8 mouse cellular contexts compared by ENCODE assay signal in genomic region chr13:92483348-92483747, GRCm38 (mm10). TPM values are rescaled to one million over a fixed set of nuclear protein-coding genes. Genes with fewer than 3 reads are reported as not detected.
A peak's percentile ranks its signal among the peaks of the same experiment; 100 is the strongest.
DNase-seq lines count a peak whose midpoint lies in the region; ATAC-seq lines count a peak whose summit lies in the region.

No protein-coding gene starts in this region.

- H3K36me3 ChIP-seq in embryonic facial prominence, embryonic 14.5 days (ENCODE audit: control insufficient read depth, insufficient read depth, low read length), result peaks cover 15% of the 10 kb centered on the region; the same call in 1 of the 2 replicates
- H3K36me3 ChIP-seq in heart, embryonic 13.5 days, result peaks cover 20% of the 10 kb centered on the region
- H3K36me3 ChIP-seq in liver, embryonic 16.5 days (ENCODE audit: control insufficient read depth, insufficient read depth), result no peaks in the 10 kb centered on the region
- H3K36me3 ChIP-seq in neural tube, embryonic 13.5 days, result 0 out of 2 replicates have a peak, but pooled peaks cover 2% of the 10 kb centered on the region

- H3K9me3 ChIP-seq in embryonic facial prominence, embryonic 14.5 days (ENCODE audit: control insufficient read depth, low read length), result no peaks in the 10 kb centered on the region
- H3K9me3 ChIP-seq in heart, embryonic 13.5 days, result peaks cover 4% of the 10 kb centered on the region; the same call in 1 of the 2 replicates
- no peaks in the 10 kb centered on the region for H3K9me3 ChIP-seq in liver, embryonic 16.5 days (replicated peaks; ENCODE audit: control insufficient read depth, low read length)
- H3K9me3 ChIP-seq in neural tube, embryonic 13.5 days, result no peaks in the 10 kb centered on the region

- peak; percentile 40 to 70 for DNase-seq in adrenal gland, postnatal 36 days
- DNase-seq in embryonic facial prominence, embryonic 14.5 days (ENCODE audit: low spot score), result peak; percentile 68
- DNase-seq in kidney, postnatal 10 days, result peak; percentile 78
- peak; percentile 69 for DNase-seq in testis, postnatal 10 days (ENCODE audit: low spot score)

- H3K4me2 ChIP-seq in embryonic facial prominence, embryonic 14.5 days (ENCODE audit: low read depth, low read length), result peak overlapping the region; percentile 77
- peak overlapping the region; percentile 73 for H3K4me2 ChIP-seq in heart, embryonic 13.5 days
- peak overlapping the region; percentile 81 for H3K4me2 ChIP-seq in liver, embryonic 16.5 days (ENCODE audit: low read depth, low read length)
- peak overlapping the region; percentile 61 for H3K4me2 ChIP-seq in neural tube, embryonic 13.5 days

- H3K27me3 ChIP-seq in embryonic facial prominence, embryonic 14.5 days (replicated peaks; ENCODE audit: control insufficient read depth, insufficient read depth, low read length), result no peaks in the 10 kb centered on the region
- no peaks in the 10 kb centered on the region for H3K27me3 ChIP-seq in heart, embryonic 13.5 days (replicated peaks)
- no peaks in the 10 kb centered on the region for H3K27me3 ChIP-seq in liver, embryonic 16.5 days (ENCODE audit: control insufficient read depth, insufficient read depth, low read depth, low read length)
- H3K27me3 ChIP-seq in neural tube, embryonic 13.5 days, result no peaks in the 10 kb centered on the region

- H3K9ac ChIP-seq in embryonic facial prominence, embryonic 14.5 days (ENCODE audit: low read depth, low read length), result peak overlapping the region; percentile 54
- peak overlapping the region; percentile 75 for H3K9ac ChIP-seq in heart, embryonic 13.5 days
- peak overlapping the region; percentile 57 for H3K9ac ChIP-seq in liver, embryonic 16.5 days (ENCODE audit: low read depth, low read length)
- peak overlapping the region; percentile 59; the same call in 1 of the 2 replicates for H3K9ac ChIP-seq in neural tube, embryonic 13.5 days

- WGBS in embryonic facial prominence, embryonic 14.5 days, result 8% methylated on average over 3 of the region's 3 CpGs
- WGBS in heart, embryonic 13.5 days, result 17% methylated on average over 3 of the region's 3 CpGs
- WGBS in liver, embryonic 16.5 days (ENCODE audit: insufficient replicate concordance), result 3% methylated on average over 3 of the region's 3 CpGs
- WGBS in neural tube, embryonic 13.5 days, result 5% methylated on average over 3 of the region's 3 CpGs

- 0 out of 2 replicates have a peak overlapping the region, but pooled peaks have one; percentile 36 for H3K27ac ChIP-seq in embryonic facial prominence, embryonic 14.5 days (replicated peaks; ENCODE audit: low read depth, low read length)
- H3K27ac ChIP-seq in heart, embryonic 13.5 days (replicated peaks), result no peak overlapping the region
- H3K27ac ChIP-seq in liver, embryonic 16.5 days (ENCODE audit: low read length), result no peak overlapping the region
- 0 out of 2 replicates have a peak overlapping the region, but pooled peaks have one; percentile 61 for H3K27ac ChIP-seq in neural tube, embryonic 13.5 days (replicated peaks)

- peak overlapping the region; percentile 43 for H3K4me3 ChIP-seq in embryonic facial prominence, embryonic 14.5 days (ENCODE audit: low read depth, low read length)
- peak overlapping the region; percentile 55 for H3K4me3 ChIP-seq in heart, embryonic 13.5 days
- H3K4me3 ChIP-seq in liver, embryonic 16.5 days (ENCODE audit: low read depth, low read length), result peak overlapping the region; percentile 68
- peak overlapping the region; percentile 45 for H3K4me3 ChIP-seq in neural tube, embryonic 13.5 days

- H3K4me1 ChIP-seq in embryonic facial prominence, embryonic 14.5 days (ENCODE audit: control insufficient read depth, insufficient read depth, low read length), result no peaks in the 10 kb centered on the region
- no peaks in the 10 kb centered on the region for H3K4me1 ChIP-seq in heart, embryonic 13.5 days
- peaks cover 3% of the 10 kb centered on the region; the same call in 1 of the 2 replicates for H3K4me1 ChIP-seq in liver, embryonic 16.5 days (ENCODE audit: control insufficient read depth, low read depth, low read length)
- no peaks in the 10 kb centered on the region for H3K4me1 ChIP-seq in neural tube, embryonic 13.5 days (replicated peaks)

- peak; percentile 66 for ATAC-seq in CD4-positive, CD25-positive, alpha-beta regulatory T cell, adult 4 months
- peak; percentile 61 for ATAC-seq in embryonic facial prominence, embryonic 14.5 days (ENCODE audit: low read depth)
- no peak for ATAC-seq in heart, embryonic 13.5 days (ENCODE audit: extremely low read depth, insufficient number of reproducible peaks, low FRiP score, low TSS enrichment)
- ATAC-seq in liver, embryonic 16.5 days (ENCODE audit: low read depth), result peak; percentile 43; the same call in 1 of the 2 replicates
- ATAC-seq in neural tube, embryonic 13.5 days (ENCODE audit: low read depth), result peak; percentile 82

RNA-seq across cellular contexts. Expression of gene Fam151b, which starts 0.5 kb away (rescaled TPM):
- under 1 TPM in 1 of 2 experiments, not detected in 1; 0.44 TPM for polyA plus RNA-seq in CD4-positive, CD25-positive, alpha-beta regulatory T cell, adult 4 months (2017; shearing (Covaris generic))
- total RNA-seq in adrenal gland, postnatal 36 days (2021), result 1 to 10 TPM; 4.5 to 6.5 TPM
- polyA plus RNA-seq in embryonic facial prominence, embryonic 14.5 days (2014; fragmentation: Nextera tagmentation; extraction: Ambion mirVana), result 0.24 TPM in 1 of 2 replicates, not detected in the other
- 0.12 TPM in 1 of 2 replicates, not detected in the other for polyA plus RNA-seq in heart, embryonic 13.5 days (2015; fragmentation: Nextera tagmentation; extraction: Ambion mirVana)
- 0.07 TPM in 2 replicates for polyA plus RNA-seq in liver, embryonic 16.5 days (2015; fragmentation: Nextera tagmentation; extraction: Ambion mirVana)
- 0.17 and 0.26 TPM in 2 replicates for polyA plus RNA-seq in neural tube, embryonic 13.5 days (2015; fragmentation: Nextera tagmentation; extraction: Ambion mirVana)

RNA-seq across cellular contexts. Expression of gene Zfyve16, which starts 47.3 kb away (rescaled TPM):
- polyA plus RNA-seq in CD4-positive, CD25-positive, alpha-beta regulatory T cell, adult 4 months (2017; shearing (Covaris generic)), result 10 to 100 TPM; 10.6 to 11.4 TPM
- total RNA-seq in adrenal gland, postnatal 36 days (2021), result 10 to 100 TPM; 28.3 to 28.5 TPM
- 14.1 and 15.3 TPM in 2 replicates for polyA plus RNA-seq in embryonic facial prominence, embryonic 14.5 days (2014; fragmentation: Nextera tagmentation; extraction: Ambion mirVana)
- 6.5 and 7.1 TPM in 2 replicates for polyA plus RNA-seq in heart, embryonic 13.5 days (2015; fragmentation: Nextera tagmentation; extraction: Ambion mirVana)
- polyA plus RNA-seq in liver, embryonic 16.5 days (2015; fragmentation: Nextera tagmentation; extraction: Ambion mirVana), result 1.6 and 1.7 TPM in 2 replicates
- 8.7 and 10.2 TPM in 2 replicates for polyA plus RNA-seq in neural tube, embryonic 13.5 days (2015; fragmentation: Nextera tagmentation; extraction: Ambion mirVana)

RNA-seq across cellular contexts. Expression of gene Ankrd34b, which starts 57.7 kb away (rescaled TPM):
- polyA plus RNA-seq in CD4-positive, CD25-positive, alpha-beta regulatory T cell, adult 4 months (2017; shearing (Covaris generic)), result under 1 TPM; 0.22 to 0.63 TPM
- 1 to 10 TPM in 1 of 2 experiments, under 1 TPM in 1; 0.69 to 1.3 TPM for total RNA-seq in adrenal gland, postnatal 36 days (2021)
- 0.09 and 0.14 TPM in 2 replicates for polyA plus RNA-seq in embryonic facial prominence, embryonic 14.5 days (2014; fragmentation: Nextera tagmentation; extraction: Ambion mirVana)
- 0.18 and 0.23 TPM in 2 replicates for polyA plus RNA-seq in heart, embryonic 13.5 days (2015; fragmentation: Nextera tagmentation; extraction: Ambion mirVana)
- polyA plus RNA-seq in liver, embryonic 16.5 days (2015; fragmentation: Nextera tagmentation; extraction: Ambion mirVana), result 0.02 TPM in 1 of 2 replicates, not detected in the other
- polyA plus RNA-seq in neural tube, embryonic 13.5 days (2015; fragmentation: Nextera tagmentation; extraction: Ambion mirVana), result 1.8 and 1.9 TPM in 2 replicates

Comparison
In these comparisons a context has a peak if more than half of its experiments do, and no peak if none do; other contexts are left out.
1. H3K27ac ChIP-seq: peak in embryonic facial prominence, embryonic 14.5 days (single experiment) and neural tube, embryonic 13.5 days (single experiment); none in heart, embryonic 13.5 days (single experiment) and liver, embryonic 16.5 days (single experiment).
2. Peak in every context shown above with its lines, with median percentiles within 50 percentile points of each other: DNase-seq, H3K4me2 ChIP-seq, H3K4me3 ChIP-seq and H3K9ac ChIP-seq.